Mouse (Mus musculus) C2C12 (cell line): ENCODE results near the gene Ncoa6.

ENCODE experiments used
- CEBPB ChIP-seq: IDR thresholded peaks from one replicate; pipeline ENCODE4 v1.6.1; 2011; ENCODE audit warnings: low read depth, mild to moderate bottlenecking, control low read depth, moderate library complexity
- CTCF ChIP-seq: IDR thresholded peaks from one replicate; pipeline ENCODE4 v1.5.1; 2011; ENCODE audit not compliant: control insufficient read depth, insufficient read depth, insufficient read length
- FOSL1 ChIP-seq: IDR thresholded peaks from one replicate; pipeline ENCODE4 v1.8.0; 2011; ENCODE audit warnings: mild to moderate bottlenecking, low read length; ENCODE audit not compliant: poor library complexity, insufficient read depth, severe bottlenecking
- USF1 ChIP-seq: IDR thresholded peaks from one replicate; pipeline ENCODE4 v1.6.1; 2011; ENCODE audit warnings: low read depth, mild to moderate bottlenecking, control low read depth, moderate library complexity

DNA sequence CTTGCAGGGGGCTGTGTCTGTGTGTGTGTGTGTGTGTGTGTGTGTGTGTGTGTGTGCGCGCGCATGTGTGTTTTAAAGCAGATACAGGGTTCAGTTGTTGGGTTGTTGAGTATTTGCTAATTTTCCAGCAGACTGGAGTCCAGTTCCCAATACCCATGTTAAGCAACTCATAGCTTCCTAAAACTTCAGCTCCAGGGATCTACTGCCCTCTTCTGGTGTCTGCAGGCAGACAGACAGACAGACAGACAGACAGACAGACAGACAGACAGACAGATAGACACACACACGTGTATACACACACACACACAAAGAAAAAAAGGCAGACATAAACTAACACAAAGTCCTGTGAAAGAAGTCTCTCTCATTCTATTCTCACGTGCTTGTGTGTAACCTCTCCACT lies 22.4 kb downstream of the Ncoa6 start:
- TF ChIP-seq CTCF (no peak), CEBPB (no peak), FOSL1 (no peak), USF1 (no peak)
